Mouse (Mus musculus) testis, adult 2 months (tissue): ENCODE data around the gene Auh.

Source experiments
- CTCF ChIP-seq: fragments of 200-500 bp; IDR thresholded peaks from 2 replicates; pipeline ENCODE4 v1.5.1; 2012; ENCODE audit warnings: low read depth, mild to moderate bottlenecking, inconsistent platforms, low read length, moderate library complexity; ENCODE audit not compliant: control insufficient read depth, insufficient read depth, insufficient replicate concordance
- POLR2A ChIP-seq: fragments of 200-500 bp; IDR thresholded peaks from 2 replicates; pipeline ENCODE4 v1.6.1; 2012; ENCODE audit warnings: low read depth, mild to moderate bottlenecking, inconsistent platforms, low read length, moderate library complexity; ENCODE audit not compliant: control insufficient read depth

- no peak for TF ChIP-seq POLR2A
- TF ChIP-seq CTCF, result no peak
Observed at GRCm38 (mm10) chr13:52976130-52976509, 46.6 kb upstream of the Auh start.
